Mouse (Mus musculus) olfactory bulb, adult 2 months (tissue): ENCODE measurements at regions not wholly inside any gene's neighbourhood (a gene's known extent, or its start where the extent isn't known, plus 50 kb on each side); places are given as distances from the start of the nearest gene placed in this dataset.
"Not testable (repeated sequence)": the region's sequence is repeated elsewhere in the genome, so short reads cannot be mapped to it uniquely, and the experiment has no call there.

Source experiments
- H3K27ac ChIP-seq: fragments of 200-500 bp; 2 replicates; pipeline ENCODE4 v1.5.1; 2012; ENCODE audit warnings: low read depth, low read length; ENCODE audit not compliant: insufficient read depth
- H3K4me1 ChIP-seq: fragments of 200-500 bp; 2 replicates; pipeline ENCODE4 v1.6.1; 2012; ENCODE audit warnings: low read length; ENCODE audit not compliant: control insufficient read depth, insufficient read depth
- H3K4me3 ChIP-seq: fragments of 200-500 bp; 2 replicates; pipeline ENCODE4 v1.5.1; 2012; ENCODE audit warnings: mild to moderate bottlenecking, low read depth, low read length, moderate library complexity; ENCODE audit not compliant: insufficient read depth
- CTCF ChIP-seq: fragments of 200-500 bp; IDR thresholded peaks from 2 replicates; pipeline ENCODE4 v1.5.1; 2012; ENCODE audit warnings: low read depth, mild to moderate bottlenecking, low read length, moderate library complexity; ENCODE audit not compliant: insufficient read depth
- POLR2A ChIP-seq: fragments of 200-500 bp; IDR thresholded peaks from 2 replicates; pipeline ENCODE4 v1.6.1; 2012; ENCODE audit warnings: mild to moderate bottlenecking, low read depth, low read length, moderate library complexity; ENCODE audit not compliant: insufficient read depth
- WGBS: fragments of 180-500 bp; shearing (Covaris S2); methylation state at CpG from one replicate; pipeline ENCODE4 v1.1.7; 2018; 5-methylcytosine and 5-hydroxymethylcytosine counted together

DNA sequence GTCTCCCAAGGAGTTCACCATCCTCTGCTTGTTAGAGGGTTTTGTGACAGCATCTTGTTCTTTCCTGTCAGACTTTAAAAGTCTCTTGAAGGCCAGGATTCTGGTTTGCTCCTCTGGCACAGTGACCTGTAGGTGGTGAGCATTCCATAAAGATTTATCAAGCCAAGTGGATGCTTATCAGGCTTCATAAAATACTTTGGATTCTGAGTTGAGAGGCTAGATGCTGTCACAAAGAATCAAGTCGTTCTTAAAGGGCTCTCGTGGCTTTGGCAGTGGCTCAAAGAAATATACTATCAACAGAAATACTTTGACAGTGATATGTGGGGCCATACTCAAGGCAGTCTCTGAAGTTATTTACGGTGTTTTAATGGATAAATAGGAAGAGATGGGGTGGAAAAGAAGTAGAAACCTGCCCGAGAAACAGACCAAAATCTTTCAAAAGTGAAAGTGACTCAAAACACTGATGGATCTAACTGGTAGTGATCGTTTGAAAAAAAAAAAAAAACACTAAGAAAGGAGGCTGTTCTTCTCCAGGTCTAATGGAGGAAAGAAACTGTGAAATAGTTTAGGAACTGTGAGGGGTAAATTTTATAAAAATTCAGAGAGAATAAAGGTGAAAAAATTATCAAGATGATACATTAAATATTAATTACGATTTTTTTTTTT, 273.2 kb upstream of the Pfkp start:
- Histone ChIP-seq H3K27ac (no peak overlapping the region), H3K4me3 (no peak overlapping the region), H3K4me1 (no peaks in the 10 kb centered on the region)
- WGBS = 57% methylated on average over 6 of the region's 6 CpGs
- no peak for TF ChIP-seq CTCF
- TF ChIP-seq POLR2A = no peak

DNA sequence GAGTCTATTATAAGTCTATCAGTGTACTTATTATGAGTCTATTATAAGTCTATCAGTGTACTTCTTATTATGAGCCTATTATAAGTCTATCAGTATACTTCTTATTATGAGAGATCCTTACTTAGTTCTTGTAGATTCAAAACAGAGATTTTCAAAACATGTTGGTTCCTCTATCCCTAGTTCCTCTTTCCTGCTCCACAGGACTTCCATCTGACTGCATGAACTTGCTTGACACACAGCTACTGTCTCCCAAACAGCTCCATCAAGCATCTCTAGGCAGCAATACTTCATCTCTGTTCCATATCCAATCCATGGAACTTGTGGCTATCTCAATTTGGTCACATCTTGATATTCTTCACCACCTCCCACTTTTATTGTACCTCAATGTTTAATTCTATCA, 257.4 kb upstream of the Pfkp start:
- Histone ChIP-seq H3K27ac (no peak overlapping the region), H3K4me1 (no peaks in the 10 kb centered on the region), H3K4me3 (no peak overlapping the region)
- TF ChIP-seq CTCF = no peak

- 45% methylated on average over 2 of the region's 2 CpGs for WGBS
- no peak for TF ChIP-seq POLR2A
- no peak for TF ChIP-seq CTCF
- Histone ChIP-seq H3K4me1 (no peaks in the 10 kb centered on the region), H3K27ac (no peak overlapping the region), H3K4me3 (no peak overlapping the region)
Observed at GRCm38 (mm10) chr13:6901682-6902081, 253.1 kb upstream of the Pfkp start.

- no peaks in the 10 kb centered on the region for H3K4me1 ChIP-seq
- no peak overlapping the region for H3K27ac ChIP-seq
- no peak for TF ChIP-seq POLR2A
- no peak for TF ChIP-seq CTCF
- 56% methylated on average over 1 of the region's 1 CpGs for WGBS
- H3K4me3 ChIP-seq = no peak overlapping the region
Observed at GRCm38 (mm10) chr13:6897666-6898065, 249.1 kb upstream of the Pfkp start.

DNA sequence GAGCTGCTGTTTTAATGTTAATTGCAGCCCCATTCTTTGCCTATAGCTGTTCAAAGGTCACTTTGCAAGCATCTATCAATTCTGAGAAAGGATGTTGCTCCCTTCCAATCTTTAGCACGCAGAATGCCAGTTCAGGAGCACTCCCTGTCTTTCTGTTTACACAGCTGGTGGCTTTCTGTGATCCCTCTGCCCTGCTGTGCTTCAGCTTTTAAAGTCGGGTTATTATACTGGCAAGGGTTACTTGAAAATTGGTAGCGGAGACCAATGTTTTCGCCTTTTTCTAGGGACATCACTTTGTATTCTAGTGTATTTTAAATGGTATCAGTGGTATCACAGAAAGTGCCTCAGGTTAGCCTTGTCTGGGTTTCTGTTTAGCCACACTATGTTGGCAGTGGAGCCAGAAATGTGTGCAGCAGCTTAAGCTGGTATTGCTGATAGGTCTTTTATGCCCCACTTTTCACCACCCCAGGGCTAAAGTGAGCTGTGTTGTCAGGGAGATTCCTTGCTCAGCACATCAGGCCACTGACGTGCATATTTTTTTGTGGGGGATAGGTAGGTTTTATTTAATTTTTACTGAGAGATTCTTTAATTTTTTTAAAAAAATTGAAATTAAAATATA, 243.0 kb upstream of the Pfkp start:
- no peak for TF ChIP-seq CTCF
- TF ChIP-seq POLR2A = no peak
- Histone ChIP-seq H3K4me3 (no peak overlapping the region), H3K4me1 (no peaks in the 10 kb centered on the region), H3K27ac (no peak overlapping the region)
- 52% methylated on average over 5 of the region's 5 CpGs for WGBS

GRCm38 (mm10) chr13:6889446-6889845, 240.9 kb upstream of the Pfkp start:
- not testable (repeated sequence) for H3K27ac ChIP-seq, H3K4me3 ChIP-seq, H3K4me1 ChIP-seq
- WGBS = 81% methylated on average over 9 of the region's 9 CpGs

DNA sequence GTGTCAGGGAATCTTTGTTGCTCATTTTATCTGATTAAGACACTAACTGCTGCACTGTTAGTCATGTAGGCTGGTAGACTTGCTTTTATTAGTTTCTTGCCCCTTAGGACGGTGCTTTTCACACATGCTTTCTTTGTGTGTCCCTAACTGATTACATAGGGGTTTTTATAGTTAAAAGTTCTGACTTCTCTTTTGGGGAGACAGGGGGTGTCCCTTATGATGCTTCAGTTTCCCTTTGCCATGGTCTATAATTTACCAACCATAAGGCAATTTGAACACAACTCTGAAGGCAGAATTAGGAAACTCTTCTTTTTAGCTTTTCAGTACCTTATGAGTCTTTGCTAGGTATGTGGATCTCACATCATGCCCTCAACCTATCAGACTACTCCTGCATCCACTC, 239.8 kb upstream of the Pfkp start:
- H3K4me1 ChIP-seq = no peaks in the 10 kb centered on the region
- WGBS = 87% methylated on average over 1 of the region's 1 CpGs
- TF ChIP-seq POLR2A = no peak
- no peak for TF ChIP-seq CTCF
- no peak overlapping the region for H3K27ac ChIP-seq
- no peak overlapping the region for H3K4me3 ChIP-seq

DNA sequence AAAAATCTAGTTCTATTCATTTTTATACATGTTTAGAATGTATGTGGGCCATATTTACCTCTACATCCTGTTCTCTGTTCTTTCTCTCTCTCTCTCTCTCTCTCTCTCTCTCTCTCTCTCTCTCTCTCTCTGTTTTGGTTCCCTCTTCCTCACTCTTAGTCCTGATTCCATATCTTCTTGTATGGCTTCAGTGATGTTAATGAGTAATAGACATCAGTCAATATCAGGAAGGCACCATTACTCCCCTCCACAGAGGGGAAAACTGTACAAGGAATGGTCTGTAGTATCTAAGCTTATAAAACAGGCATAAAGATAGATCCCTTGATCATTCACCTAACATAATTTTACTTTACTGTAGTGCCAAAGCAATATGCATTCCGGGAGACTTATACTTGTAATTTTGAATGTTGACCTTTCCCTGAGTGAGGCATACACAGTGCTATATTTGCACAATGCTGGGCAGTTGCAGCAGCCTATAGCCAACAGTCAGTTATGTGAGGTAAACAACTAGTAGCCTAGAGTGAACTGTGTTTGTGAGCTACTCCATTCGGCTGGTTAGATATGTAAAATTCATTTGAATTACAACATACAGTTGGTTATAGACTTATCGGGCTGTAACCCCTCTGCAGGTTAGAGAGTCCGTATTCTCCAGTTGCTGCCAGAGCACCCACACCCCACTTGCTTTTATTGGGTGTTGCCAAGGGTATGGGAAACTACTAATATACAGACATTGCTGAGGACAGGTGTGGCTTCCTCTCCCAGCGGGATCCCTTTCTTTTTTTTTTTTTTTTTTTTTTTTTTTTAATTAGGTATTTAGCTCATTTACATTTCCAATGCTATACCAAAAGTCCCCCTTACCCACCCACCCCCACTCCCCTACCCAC, 228.7 kb upstream of the Pfkp start:
- Histone ChIP-seq H3K27ac (no peak overlapping the region), H3K4me1 (no peaks in the 10 kb centered on the region), H3K4me3 (no peak overlapping the region)
- WGBS = 99% methylated on average over 5 of the region's 5 CpGs
- TF ChIP-seq CTCF (no peak), POLR2A (no peak)

- Histone ChIP-seq H3K4me3 (no peak overlapping the region), H3K4me1 (0 out of 2 replicates have a peak, but pooled peaks cover 2% of the 10 kb centered on the region), H3K27ac (no peak overlapping the region)
- WGBS = 74% methylated on average over 1 of the region's 1 CpGs
- no peak for TF ChIP-seq CTCF
Observed at GRCm38 (mm10) chr13:6862186-6862585, 213.6 kb upstream of the Pfkp start.
